Mouse (Mus musculus) erythroblast, embryonic 14.5 days (primary cell): Measurements from ENCODE around the gene Gpr157.

Source experiments
- GATA1 ChIP-seq: IDR thresholded peaks from 2 replicates; pipeline ENCODE4 v1.6.1; 2012; ENCODE audit warnings: low read length, inconsistent platforms, mixed read lengths
- TAL1 ChIP-seq: IDR thresholded peaks from 3 replicates; pipeline ENCODE4 v1.6.1; 2012; ENCODE audit warnings: low read length, inconsistent platforms, mixed read lengths

DNA sequence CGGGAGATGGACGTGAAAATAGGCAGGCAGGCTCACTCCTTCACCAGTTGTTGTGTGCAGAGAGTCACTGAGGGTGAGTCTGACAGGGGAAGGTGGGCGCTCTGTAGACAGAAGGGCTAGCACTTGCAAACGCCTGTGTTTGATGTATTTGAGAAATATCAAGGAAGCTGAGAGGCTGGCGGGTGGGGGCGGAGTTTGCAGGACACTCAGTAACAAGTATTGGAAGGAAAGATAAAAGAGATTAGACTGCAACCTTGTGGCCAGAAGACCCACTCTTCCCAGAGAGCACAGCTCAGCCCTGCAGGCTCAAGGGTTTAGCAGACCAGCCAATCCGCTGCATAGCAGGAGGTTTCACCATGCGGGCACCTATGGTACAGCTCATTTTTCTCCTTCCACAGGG is 35.7 kb upstream of the Gpr157 start:
- TF ChIP-seq GATA1: no peak
- TF ChIP-seq TAL1: no peak
